Mouse (Mus musculus): ENCODE measurements at regions not wholly inside any gene's neighbourhood (a gene's known extent, or its start where the extent isn't known, plus 50 kb on each side); places are given as distances from the start of the nearest gene placed in this dataset.
"Not testable (repeated sequence)": the region's sequence is repeated elsewhere in the genome, so short reads cannot be mapped to it uniquely, and the experiment has no call there.

DNA sequence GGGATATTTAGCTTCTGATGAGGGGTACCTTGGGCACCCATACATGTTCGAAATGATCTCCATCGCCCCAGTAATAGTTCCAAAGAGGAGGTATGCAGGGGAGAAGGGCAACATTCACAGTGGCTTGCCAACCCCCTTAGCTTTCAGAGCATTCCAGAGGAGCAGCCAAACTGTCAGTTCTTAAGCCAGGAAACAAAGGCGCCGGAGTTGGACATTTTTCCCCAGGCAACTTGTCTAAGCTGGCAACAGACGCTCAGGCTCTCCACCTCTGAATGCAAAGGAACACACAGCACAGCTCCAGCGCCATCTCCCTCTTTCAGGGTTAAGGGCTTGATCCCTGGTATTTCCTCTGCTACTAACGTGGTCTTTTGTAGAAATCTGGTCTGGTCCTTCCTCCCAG lies 169.2 kb upstream of the Kit start:
- DNase-seq (ENCODE audit: low read depth, low spot score): no peak

DNA sequence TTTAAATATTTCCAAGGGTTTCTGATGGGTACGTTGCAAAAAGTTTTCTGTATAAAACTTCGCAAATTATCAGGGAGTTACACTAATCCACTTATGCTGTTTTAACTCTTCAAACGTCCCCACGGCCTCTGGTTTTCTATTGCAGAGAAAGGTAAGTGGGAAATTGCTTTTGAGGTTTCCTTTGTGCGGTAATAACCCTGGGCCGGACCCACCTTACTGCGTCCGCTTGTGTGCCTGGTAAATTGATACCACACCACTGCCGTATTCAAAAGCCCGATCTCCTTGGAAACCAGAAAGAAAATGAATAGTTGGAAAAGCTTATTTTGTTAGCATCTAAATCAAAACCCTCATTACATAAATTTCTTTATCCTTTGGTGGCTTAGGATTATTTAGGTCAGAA lies 167.0 kb upstream of the Kit start:
- no peak for DNase-seq (ENCODE audit: low read depth, low spot score)

DNA sequence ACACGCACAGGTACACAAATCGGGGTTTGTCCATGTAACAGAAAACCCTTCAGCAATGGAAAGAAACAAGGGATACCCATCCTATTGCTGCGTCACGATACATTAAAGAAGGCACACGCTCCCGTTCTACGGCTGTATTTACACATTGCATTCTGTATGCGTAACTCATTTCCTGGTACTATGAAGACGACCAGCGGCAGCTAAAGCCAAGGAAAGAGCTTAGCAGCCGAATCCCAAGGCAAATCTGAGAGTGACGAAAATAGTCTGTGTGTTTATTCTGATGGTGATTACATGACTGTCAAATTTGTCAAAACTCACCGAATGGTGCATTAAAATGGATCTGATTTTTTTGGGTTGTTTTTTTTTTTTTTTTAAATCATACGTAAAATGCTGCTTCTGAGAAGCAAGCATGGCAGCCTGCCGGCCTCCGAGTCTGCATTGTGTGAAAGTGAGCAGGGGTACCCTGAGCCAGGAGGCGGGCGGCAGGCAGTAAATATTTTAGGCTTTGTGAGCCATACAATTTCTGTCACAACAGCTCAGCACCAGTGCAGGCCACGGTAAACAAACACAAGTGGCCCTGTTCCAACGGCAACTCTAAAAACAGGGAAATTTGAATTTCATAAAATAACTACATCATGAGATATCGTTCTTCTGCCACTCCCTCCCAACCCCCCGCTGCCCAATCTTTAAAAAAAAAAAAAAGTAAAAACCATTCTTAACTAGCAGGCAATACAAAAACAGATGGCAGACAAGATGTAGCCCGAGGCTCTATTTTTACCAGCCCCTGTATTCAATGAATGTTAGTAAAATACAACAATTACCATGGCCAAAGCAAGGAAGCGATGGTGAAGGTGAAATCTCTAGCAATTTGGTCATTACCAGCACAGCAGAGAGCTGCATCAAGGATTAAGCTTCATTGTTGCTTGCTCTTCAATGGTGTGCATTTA lies 164.2 kb upstream of the Kit start:
- no peak for DNase-seq (ENCODE audit: low read depth, low spot score)

DNA sequence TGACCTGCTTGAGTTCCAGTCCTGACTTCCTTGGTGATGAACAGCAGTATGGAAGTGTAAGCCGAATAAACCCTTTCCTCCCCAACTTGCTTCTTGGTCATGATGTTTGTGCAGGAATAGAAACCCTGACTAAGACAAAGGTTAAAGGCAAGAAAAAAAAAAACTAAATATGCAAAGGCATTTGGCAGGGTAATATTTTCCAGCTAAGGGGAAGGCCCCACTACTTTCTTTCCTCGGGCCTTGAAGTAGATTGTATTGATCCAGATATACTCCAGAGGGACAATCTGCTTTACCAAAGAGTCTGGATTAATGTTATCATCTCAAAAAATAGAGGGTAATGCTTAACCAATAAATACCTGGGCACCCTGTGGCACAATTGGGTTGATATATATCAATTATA lies 155.4 kb upstream of the Kit start:
- not testable (repeated sequence) for DNase-seq (ENCODE audit: low read depth, low spot score)

DNA sequence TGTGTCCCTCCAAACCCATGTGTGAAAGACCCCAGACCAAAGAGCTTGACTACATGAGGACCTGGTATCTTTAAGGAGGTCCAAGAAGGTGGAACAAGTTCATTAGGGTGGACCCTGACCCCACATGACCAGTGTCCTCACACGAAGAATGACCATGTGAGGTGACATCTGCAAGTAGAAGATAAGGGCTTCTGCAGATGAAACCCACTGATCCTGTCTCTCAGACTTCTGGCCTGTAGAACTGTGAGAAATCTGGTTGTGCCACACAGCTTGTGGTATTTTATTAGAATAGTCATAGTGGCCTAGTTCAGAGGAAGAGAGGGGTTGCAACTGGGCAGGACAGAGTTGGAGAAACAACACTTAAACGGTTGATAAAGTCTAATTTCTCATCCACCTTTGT lies 141.8 kb upstream of the Kit start:
- no peak for DNase-seq (ENCODE audit: low read depth, low spot score)

DNA sequence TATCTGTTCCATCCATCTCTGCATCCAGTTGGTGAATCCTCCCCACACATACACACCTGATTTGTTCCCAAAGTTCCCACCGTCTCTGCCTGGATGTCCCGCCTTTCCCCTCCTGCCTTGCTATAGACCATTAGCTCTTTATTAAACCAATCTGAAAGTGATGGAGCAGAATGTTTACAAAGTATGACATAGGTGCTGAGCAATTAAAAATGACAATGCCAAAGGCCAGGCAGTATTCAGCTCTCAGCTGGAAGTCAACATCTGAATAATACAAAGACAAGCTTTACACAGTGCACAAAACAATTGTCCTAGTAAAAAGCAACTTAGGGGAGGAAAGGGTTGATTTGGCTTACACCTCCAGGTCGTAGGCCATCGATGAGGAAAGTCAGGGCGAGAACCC lies 136.8 kb upstream of the Kit start:
- DNase-seq (ENCODE audit: low read depth, low spot score): no peak

DNA sequence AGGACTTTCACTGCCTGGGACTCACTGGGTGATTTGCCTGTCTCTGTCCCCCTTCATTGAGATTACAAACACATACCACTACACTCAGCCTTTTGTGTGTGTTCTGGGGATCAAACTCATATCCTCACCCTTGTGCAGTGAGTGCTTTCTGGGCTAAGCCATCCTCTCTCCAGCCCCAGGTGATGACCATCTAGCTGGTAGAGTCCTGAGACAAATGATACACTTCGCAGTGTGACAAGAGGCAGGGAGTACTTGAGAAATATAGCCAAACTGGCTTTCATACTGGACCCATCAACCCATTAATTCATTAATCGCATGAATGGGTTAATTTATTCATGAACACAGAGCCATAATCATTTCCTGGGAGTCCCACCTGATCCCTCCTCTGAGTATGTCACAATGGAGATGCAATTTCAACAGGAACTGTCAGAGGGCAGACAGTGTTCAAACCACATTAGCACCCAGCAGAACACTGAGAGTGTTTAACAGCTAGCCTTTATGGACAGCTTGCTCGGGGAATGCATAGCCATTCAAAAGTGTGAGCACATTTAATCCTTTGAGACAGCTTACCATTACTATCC lies 130.6 kb upstream of the Kit start:
- no peak for DNase-seq (ENCODE audit: low read depth, low spot score)

DNA sequence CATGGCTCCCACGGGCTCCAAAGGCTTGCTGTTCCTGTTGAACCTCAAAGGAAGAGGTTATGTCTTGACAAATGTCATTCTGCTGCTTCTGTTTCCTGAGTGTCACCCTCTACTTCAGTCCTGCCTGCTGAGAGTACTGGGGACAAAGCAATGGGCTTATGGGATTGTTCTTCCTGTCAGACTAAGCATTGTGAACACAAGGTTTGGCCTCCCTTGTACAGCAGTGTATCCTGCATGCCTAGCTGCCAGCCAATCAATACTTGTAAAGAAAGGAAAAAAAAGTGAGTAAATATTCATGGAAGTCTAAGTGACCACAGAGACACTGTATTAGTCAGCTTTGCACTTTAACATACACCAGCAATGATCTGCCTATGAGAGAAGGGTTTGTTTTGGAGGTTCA lies 128.3 kb upstream of the Kit start:
- DNase-seq (ENCODE audit: low read depth, low spot score): no peak

DNA sequence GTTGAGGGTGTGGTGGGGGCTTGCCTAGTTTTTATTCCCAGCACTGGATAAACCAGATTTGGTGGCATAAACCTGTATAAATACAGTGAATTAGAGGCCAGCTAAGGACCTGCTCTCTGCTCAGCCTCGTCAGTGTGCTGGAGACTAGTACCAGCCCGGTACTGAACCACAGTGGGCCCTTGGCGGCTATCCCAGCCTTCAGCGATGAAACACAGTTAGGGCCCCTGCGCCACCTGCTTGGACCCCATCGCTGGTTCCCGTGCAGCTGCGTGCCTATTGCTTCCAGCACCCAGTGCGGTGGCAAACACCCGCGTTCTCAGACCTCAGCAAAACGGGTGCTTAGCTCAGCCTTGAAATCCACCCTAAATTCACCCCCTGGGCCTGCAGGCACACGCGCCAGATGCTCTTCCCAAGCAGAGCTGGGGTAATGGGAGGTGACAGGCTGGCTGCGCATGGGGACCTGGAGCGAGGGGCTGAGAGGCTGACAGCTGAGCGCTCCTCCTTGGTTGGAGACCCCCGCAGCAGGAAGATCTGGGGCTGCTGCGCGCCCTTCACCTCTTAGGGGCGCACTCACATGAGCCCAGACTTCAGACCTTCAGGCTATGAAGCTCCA lies 124.7 kb upstream of the Kit start:
- no peak for DNase-seq (ENCODE audit: low read depth, low spot score)

DNA sequence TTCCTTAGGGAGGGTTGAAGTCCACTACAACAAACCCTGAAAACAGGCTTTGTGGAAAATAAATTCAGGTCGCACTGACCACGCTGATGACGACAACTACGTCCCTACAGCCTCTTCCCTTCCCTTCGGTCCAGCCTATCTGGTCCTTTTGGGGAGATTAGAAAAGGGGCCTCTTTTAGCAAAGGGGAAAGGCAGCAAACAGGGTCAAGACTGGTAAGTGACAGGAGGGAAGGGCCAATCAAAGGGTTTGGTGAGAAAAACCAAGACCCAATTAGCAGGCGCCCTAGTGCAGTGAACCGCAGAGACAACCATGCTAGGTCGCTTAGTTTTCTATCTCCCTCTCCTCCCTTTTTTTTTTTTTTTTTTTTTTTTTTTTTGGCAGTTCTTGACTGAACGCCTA lies 124.2 kb upstream of the Kit start:
- DNase-seq (ENCODE audit: low read depth, low spot score): no peak

DNA sequence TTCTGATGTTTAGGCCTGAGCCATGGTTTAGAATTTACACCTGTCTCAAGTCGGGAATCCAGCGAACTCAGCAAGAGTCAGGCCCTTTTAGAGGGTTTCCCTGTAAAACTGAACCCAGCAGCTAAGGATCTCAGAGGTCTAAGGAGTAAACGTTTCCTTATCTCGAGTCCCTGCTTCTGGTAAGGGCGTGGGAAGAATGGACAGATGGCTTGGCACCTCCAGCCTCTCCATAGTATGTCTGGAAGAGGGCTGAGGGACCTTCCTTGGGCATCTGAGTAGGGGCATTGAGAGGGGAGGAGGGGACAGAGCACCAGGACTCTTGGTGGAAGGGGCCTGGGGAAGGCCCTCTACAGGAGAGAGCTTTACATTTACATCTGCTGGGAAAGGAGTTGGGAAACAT lies 123.6 kb upstream of the Kit start:
- DNase-seq (ENCODE audit: low read depth, low spot score): no peak

DNA sequence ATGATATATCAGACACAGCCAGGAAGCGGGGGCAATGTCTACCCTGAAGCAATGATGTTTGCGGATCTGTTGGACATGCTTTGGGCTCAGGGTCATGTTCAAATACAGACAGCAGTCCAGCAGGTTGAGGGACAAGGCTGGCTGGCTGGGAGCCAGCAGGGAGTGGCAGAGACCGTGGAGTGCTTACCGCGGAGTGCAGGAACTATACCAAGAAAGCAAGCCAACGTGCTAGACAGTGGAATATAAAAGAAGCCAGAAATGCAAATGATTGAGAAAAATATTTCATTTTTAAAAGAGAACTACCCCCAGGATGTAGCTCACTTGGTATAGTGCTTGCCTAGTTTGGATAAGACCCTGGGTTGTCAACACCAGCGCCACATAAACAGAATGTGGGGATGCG lies 123.0 kb upstream of the Kit start:
- no peak for DNase-seq (ENCODE audit: low read depth, low spot score)

DNA sequence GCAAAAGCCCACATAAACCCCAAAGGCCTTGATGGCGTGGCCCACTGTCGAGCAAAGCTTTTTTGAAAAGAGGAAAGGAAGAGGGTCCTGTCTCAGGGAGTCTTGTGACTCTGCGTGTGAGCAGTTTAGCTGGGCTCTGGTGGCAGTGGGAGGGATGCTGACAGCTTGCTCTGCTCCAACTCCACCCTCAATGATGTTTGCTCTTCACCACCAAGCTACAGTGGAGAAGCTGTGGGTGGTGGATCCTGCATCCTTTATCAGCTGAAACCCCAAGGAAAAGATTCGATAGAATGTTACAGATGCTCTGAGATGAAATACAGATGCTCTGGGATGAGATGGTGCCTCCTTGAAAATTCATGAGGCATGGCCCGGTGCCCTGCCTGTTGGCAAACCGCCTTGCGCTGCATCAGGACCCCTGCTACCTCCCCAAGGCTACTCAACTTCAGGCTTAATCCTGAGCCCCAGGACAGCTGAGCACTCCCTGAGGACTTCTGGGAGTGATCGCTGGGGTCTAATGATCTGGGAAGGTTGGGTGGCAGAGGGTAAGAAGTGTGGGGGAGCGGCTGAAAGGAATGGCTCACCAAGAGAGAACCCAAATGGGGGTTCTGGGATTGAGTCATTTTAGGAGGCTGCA lies 120.8 kb upstream of the Kit start:
- no peak for DNase-seq (ENCODE audit: low read depth, low spot score)

DNA sequence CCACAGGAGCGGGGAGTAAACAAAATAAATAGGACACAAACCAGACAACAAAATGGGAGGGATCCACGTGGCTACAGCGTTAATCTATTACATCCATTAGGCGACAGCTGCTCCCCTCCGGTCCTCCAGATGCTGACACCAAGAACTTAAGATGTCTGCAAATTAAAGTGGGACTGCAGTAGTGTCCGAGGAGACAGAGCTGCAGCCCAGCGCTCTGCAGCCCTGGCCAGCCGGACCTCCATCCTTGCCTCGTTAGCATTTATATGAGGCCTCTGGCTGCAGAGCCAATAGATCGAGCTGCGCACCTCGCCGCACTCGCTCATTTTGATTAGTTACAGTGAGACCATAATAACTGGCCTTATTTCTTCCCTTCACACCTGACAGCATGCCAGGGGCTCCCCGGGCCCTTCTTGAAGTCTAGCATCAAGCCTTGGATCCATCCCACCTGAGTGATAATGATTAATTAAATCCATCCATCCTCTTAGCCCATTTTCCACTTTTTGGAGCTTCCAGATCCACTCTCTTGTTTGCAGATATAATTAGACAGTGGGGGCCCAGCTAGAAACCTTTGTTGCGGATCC lies 119.7 kb upstream of the Kit start:
- no peak for DNase-seq (ENCODE audit: low read depth, low spot score)

DNA sequence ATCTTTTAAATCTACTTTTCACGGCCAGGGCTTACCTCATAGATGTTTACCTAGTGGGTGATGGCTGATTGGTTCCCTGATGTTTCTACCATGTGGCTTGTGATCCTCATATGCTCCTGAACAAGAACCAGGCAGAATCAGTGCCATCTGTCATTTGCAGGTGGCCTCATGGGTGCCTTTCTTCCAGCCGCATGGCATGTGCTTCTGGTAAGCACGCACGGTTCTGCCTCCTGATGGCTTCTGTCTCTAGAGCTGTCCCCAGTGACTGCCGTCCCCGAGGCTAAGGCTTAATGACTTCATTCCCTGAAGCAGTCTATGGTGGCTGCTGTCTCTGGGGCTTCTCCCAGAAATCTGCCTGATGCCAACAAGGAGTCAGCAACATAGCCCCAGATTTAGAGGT lies 117.3 kb upstream of the Kit start:
- no peak for DNase-seq (ENCODE audit: low read depth, low spot score)

DNA sequence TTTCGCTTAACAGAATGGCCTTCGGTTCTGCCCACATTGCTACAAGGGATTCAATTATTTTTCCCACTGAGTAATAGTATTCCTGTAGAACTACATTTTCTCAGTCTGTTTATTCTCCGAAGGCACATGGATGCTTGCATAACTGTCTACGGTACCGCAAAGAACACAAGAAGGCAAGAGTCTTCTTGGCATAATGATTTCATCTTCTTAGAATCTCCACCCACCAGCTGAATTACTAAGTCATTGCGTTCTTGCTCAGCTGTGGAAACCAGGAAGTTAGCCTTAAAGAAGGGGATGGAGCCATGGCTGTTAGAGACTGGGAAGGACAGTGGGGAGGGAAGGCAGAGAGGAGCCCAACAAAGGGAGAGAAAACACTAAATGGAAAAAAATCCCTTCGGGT lies 116.4 kb upstream of the Kit start:
- no peak for DNase-seq (ENCODE audit: low read depth, low spot score)

DNA sequence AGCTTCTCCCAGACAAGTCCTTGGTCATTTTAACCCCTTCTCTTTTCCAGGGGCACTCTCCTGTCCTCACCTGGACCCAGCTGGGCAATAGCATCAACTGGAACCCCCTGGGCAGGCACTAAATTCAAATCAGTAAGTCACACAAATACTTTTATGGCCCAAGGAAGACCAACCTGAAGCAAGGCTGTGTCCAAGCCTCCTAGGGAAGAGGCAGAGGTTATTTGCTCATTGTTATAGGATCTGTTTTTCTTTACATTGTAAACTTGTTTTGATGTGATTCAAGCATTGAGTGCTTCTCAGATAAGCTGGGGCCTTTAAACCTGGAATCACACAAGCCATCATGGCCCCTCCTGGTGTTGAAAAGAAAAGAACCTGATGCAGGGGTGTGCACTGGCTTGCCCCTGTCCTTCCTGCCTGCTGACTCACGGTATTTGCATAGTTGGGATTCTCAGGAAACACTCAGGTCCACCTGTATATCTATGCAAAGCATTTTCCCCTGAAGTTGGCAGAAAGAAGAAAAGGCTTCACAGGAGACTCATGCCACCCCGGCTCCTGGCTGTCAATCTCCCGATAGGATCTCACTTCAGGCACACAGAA lies 114.9 kb upstream of the Kit start:
- DNase-seq (ENCODE audit: low read depth, low spot score): no peak

DNA sequence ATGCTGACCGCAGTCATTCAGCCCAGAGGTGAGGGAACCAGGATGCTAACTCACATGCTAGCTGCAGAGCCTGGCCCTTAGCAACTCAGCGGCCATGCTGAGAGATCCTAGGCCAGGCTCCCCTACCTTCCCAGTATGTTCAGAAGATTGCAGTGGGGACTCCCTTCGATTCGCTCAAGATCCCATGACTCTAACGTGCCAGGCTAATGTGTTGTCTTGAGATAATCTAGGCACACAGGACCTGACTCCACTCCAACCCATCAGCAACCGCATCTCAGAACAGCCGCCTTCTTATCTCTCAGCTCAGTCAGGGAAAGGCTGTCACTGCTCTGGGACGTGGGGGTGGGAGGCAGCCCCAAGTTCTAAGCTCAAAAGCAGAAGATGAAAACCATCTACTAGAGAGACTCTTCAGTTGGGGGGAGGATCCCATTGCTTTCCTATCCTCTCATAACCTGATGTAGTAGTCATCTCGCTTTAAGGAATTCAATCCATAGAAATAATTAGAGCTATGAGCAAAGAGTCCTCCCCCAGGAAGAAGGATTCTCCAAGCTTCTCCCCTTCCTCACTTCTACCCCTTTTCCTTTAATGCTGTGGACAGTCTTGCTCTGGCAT lies 114.2 kb upstream of the Kit start:
- no peak for DNase-seq (ENCODE audit: low read depth, low spot score)

DNA sequence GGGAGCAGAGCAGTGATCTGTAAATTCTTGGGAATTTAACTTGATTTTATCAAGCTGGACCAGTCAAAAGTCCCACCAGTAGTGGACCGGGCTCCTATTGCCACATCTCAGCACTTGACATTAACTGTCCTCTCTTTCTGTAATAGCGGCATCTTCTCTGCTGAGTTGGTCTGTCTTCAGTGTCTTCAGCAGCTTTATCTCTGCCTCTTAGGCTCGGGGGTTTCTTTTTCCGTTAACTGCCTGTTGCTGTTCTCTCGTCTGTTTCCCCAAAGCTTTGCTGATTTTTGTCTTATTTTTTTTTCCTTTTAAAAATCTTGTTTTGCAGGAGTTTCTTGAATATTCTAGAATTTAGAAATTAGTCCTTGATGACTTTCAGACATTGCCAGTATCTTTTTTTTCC lies 113.3 kb upstream of the Kit start:
- no peak for DNase-seq (ENCODE audit: low read depth, low spot score)

DNA sequence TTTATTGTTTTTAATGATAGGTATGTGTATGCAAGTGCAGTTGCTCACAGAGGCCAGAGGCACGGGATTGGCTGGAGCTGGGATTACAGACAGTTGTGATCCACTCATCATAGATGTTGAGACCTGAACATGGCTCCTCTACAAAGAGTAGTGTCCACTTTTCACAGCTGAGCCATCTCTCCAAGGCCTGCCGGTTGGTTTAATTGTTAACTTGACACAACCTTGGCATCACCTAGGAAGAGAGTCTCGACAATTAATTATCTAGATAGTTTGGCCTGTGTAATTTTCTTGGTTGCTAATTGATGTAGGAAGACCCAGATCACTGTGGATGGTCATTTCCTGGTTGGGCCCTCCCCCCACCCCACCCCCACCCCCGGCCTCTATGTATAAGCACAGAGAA lies 111.1 kb upstream of the Kit start:
- DNase-seq (ENCODE audit: low read depth, low spot score): no peak

DNA sequence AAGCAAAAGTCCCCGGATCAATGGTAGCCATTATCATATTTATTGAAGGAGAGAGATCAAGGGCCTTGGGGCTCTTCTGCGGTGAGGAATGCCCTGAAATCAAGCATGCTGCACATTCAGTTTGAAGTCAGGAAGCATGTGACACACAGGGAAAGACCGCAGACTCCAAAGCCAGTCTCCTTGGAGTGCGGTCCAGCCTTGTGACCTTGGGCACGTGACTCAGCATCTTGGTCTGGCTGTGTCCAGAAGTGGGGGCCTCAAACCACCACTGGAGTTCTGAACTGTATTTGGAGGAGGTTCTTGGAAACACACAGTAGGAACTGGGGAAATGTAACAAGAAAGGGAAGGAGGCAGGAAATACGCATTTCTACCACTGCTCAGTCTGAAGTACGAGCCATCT lies 109.0 kb upstream of the Kit start:
- DNase-seq (ENCODE audit: low read depth, low spot score): no peak

Measured in CD4-positive helper T cell, adult 2 months (primary cell).